Mouse (Mus musculus): Measurements from ENCODE around the gene Mfap2. TPM values are rescaled to one million over a fixed set of nuclear protein-coding genes. Genes with fewer than 3 reads are reported as not detected.

Mfap2 gene
- polyA plus RNA-seq, 1 experiment: 36.9 TPM

GRCm38 (mm10) chr4:140987476-140987875, 22.7 kb upstream of the Mfap2 start:
- DNase-seq (ENCODE audit: low read depth): no peak

DNA sequence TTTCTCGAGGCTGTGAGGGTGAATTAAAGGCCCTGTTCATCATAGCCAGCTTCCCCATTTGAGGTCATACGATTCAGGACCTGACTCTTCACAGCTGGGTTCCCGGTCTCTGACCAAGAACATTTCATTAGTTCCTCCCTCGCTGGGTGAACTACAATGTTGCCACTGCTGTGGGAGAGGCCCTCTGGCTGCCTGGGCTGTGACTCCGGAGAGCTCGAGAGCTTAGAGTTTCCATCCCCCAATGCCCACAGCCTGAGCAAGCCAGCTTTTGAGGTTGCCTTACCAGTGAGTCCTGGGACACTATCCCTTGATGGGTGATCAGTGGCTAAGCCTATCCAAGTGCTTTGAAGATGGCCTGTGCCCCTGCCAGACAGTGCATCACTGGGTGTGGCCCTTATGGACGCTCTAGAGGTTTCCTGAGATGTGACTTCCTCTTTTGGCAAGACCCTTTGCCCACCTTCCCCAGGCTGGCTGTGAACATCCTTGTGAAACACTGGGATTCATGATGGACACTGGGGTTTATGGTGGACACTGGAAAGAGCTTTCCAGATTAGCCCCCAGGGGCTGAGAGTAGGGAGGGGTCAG, 21.4 kb upstream of the Mfap2 start:
- DNase-seq (ENCODE audit: low read depth): no peak

- DNase-seq (ENCODE audit: low read depth): no peak
These were observed 20.8 kb upstream of the Mfap2 start for GRCm38 (mm10) chr4:140989447-140989846.

DNA sequence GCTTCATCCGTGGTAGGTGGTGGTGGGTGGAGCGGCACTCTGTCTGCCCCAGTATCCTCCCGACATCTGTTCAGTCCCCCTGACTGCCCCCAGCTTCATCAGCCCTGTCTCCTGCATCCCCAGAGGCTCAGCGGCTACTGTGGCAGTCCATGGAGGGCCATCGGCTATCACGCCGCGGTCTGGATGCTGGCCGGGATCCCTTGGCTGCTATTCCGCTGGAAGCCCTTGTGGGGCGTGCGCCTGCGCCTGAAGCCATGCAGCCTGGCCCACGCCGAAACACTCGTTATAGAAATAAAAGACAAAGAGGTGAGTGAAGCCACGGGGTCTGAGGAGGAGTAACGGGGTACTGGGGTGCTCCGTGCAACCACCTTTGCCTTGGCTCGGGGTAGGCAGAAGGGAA, 18.0 kb upstream of the Mfap2 start:
- DNase-seq (ENCODE audit: low read depth): no peak

DNA sequence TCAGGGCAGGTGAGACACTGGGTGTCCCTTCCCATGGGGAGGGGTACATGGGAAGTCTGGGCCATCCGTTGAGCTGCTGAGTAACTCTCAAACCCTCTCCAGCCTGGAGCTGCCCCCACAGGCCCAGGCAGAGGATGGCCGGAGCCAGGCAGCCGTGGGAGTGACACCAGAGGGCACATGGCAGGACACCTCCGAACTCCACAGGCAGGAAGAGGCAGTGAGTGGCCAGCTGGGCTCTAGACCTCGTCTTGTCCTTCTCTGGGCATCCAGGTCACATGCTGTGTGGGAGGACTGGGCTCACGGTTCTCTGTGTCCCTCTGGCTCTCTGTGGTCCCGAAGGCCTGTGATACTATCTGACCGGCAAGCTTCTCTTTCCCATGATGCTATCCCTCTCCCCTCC, 16.4 kb upstream of the Mfap2 start:
- no peak for DNase-seq (ENCODE audit: low read depth)

- no peak for DNase-seq (ENCODE audit: low read depth)
These were observed 14.4 kb upstream of the Mfap2 start for GRCm38 (mm10) chr4:140995811-140996210.

DNA sequence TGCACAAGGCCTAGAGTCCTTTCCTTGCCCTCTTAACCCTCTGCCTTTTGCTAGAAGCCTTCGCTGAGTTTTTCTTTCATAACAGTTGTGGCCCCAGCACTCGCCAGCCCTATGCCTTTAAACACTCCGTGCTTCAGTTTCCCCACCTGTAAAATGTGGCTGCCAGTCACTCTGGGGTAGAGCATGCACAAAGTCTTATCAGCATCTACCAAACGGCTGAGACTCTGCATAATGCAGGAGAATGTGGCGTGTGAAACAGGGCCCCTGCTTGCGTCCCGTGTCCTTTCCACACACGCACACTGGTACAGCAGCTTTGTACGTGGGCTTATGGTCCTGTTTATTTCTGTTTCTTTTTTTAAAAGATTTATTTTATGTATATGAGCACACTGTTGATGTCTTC, 13.4 kb upstream of the Mfap2 start:
- no peak for DNase-seq (ENCODE audit: low read depth)

DNA sequence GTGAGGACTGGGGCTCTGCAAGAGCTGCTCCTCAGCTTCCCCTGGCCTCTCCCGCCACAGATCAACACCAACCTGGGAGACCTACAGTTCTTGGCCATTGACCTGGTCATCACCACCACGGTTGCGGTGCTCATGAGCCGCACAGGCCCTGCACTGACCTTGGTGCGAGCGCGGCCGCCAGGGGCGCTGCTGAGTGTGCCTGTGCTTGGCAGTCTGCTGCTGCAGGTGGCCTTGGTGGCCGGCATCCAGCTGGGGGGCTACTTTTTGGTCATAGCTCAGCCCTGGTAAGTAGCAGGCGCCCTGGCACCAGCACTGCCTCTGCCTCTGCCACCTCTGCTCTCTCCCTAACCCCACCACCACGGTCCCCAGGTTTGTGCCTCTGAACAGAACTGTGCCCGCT, 4.2 kb upstream of the Mfap2 start:
- no peak for DNase-seq (ENCODE audit: low read depth)

DNA sequence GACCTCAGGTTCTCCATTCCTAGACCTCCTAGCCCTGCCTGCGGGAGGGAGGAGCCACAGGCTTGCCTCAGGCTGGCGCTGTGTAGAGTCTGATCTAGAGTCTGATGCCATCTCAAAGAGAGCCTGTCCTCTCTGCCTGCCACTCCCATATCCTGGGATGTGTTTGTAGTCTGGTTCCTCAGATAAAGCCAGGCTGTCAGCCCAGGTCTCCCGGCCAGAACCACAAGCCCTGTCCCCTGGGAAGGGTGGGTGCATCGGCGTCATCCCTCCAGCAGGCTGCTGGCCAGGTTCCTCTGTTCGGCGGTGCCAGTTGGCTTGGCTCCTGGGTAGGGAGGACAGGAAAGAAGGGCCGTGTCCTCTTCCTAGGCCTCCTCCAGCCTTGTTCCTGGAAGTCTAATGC, 2.2 kb upstream of the Mfap2 start:
- no peak for DNase-seq (ENCODE audit: low read depth)

DNA sequence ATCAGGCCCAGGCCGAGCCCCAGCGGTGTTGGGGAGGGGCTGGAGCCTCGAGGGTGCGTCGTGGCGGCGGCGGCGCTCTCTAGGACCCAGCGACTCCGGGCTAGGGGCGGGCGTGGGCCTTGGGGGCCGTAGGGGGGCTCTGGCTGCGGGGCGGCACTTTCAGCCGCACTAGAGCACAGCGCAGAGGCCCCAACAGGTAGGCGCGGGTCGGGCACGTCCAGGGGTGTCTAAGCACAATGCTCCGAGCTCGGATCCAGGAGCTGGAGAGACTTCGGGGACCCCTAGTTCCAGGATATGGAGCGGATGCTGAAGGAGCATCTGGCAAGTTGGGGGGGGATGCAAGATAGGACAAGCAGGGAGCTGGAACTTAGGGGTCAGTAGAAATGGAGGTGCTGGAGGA, 308 bp downstream of the Mfap2 start:
- DNase-seq (ENCODE audit: low read depth): no peak

- no peak for DNase-seq (ENCODE audit: low read depth)
These were observed 767 bp downstream of the Mfap2 start for GRCm38 (mm10) chr4:141010941-141011429.

- DNase-seq (ENCODE audit: low read depth): no peak
These were observed 1.5 kb downstream of the Mfap2 start for GRCm38 (mm10) chr4:141011556-141012328.

DNA sequence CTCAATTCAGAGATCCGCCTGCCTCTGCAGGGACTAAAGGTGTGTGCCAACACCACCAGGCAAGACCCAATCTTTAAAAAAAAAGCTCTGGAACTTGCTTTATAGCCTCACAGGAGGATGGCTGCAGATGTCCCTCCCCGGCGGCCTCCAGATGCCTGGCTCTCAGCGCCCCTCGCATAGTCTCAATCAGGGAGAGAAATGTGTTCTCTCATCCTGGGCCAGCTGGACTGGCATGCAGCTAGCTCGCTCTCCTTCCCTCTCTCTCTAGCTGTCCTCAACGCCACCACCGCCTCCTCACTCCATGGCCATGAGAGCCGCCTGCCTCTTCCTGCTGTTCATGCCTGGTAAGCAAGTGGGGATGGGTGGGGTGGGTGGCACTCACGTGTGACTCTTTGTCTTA, 2.3 kb downstream of the Mfap2 start:
- DNase-seq (ENCODE audit: low read depth): no peak

DNA sequence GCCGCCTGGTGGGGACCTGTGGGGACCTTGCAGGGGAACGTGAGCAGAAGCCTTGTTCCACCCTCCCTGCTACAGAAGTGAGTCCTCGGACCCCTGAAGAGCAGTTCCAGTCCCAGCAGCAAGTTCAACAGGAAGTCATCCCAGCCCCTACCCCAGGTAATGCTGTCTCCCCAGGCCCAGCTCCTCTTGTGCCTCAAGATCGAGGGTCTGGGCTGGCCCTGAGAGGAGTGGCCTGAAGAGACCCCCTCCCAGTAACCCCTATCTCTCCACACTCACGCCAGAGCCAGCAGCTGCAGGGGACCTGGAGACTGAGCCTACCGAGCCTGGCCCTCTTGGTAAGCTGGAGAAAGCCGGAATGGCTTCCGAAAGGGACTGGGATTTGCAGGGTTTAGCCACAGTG, 3.9 kb downstream of the Mfap2 start:
- DNase-seq (ENCODE audit: low read depth): no peak

- no peak for DNase-seq (ENCODE audit: low read depth)
These were observed 4.6 kb downstream of the Mfap2 start for GRCm38 (mm10) chr4:141014856-141015255.

DNA sequence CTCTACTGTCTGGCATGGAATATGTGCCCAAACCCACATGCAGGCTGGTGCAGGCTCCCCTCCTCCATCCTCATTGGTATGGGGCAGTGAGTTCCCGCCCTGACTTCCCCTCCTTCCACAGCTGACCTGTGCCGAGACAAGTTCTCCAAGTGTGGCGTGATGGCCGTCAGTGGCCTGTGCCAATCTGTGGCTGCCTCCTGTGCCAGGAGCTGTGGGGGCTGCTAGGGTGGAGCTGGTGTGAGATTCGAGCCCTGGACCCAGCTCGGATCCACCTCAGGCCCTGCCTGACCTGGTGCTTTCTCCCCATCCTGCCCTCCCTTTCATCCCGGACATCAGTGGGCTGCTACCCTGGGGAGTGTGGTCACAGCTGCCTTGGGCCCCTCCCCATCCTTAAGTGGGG, 5.1 kb downstream of the Mfap2 start:
- no peak for DNase-seq (ENCODE audit: low read depth)

DNA sequence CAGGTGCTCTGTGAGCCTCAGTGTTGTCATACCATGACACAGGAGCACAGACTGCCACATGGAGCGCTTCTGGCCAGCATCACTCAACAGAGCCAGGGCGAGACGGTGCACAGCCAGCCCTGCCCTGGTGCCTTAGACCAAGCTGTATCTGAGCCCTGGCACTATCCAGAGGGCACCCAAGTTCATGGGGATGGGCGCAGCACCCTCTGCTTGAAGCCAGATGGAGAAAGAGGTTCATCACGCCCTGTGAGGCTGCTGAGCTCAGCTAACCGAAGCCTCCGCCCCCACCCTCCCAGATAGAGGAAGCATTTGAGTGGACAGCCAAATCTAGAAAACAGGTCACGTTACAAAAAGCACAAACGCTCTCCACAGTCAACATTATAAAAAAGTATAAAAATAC, 6.1 kb downstream of the Mfap2 start:
- DNase-seq (ENCODE audit: low read depth): no peak

DNA sequence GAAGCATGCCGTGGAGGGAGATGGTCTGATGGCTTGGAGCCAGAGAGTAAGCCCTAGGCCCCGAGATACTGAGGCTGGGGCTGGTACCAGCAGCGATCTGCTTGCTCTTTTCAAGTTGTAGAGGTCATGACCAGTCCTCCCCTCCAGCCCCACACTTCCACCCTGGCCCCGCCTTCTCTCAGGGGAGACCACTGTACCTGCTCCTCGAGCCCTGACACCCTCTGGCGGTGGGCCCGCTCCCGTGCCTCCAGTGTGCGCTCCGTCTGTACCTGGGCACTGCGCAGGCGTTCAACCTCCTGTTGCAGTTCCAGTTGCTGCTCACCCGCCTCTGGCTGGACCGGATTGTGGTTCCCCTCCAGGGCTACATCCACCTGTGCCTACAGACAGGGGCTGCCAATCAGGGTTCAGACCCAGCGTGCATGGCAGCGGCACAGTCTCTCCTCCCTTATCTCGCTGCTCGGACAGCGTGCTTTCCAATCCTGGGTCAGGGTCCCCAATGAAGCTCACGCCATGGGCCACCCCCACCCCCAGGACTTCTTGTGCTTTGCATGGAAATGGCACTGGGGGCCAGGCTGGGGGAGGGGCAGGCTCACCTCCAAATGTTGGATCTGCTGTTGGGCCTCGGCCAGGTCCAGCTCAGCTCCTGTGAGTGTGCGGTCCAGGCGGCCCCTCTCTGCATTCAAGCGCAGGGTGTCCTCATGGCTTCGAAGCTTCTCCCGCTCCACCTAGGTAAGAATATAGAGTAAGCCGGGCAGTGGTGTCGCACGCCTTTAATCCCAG, 7.6 kb downstream of the Mfap2 start:
- DNase-seq (ENCODE audit: low read depth): no peak

GRCm38 (mm10) chr4:141020220-141020619, 10.0 kb downstream of the Mfap2 start:
- DNase-seq (ENCODE audit: low read depth): no peak

- no peak for DNase-seq (ENCODE audit: low read depth)
These were observed 10.8 kb downstream of the Mfap2 start for GRCm38 (mm10) chr4:141020811-141021613.

GRCm38 (mm10) chr4:141021614-141021929, 11.4 kb downstream of the Mfap2 start:
- DNase-seq (ENCODE audit: low read depth): no peak

DNA sequence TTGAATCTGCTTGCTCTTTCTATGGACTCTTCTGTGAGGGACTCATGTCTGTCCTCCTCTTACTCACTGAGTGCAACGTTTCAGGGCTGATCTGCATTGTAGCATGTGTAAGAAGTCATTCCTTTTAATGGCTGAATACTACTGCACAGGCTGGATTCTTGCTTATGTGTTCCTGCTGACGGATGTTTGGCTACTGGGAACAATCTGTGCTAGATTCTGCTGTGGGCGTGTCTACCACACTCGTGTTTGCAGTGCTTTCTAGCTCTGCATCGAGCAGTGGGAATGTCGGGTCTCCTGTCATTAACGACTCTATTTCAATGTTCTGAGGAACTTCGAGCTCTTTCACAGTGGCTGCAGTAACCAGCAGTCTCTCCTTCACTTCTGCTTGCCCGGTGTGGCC, 13.8 kb downstream of the Mfap2 start:
- no peak for DNase-seq (ENCODE audit: low read depth)
